Comparison of ENCODE assay signal across 21 mouse cellular contexts in genomic region chr6:134535169-134535568, GRCm38 (mm10). TPM values are rescaled to one million over a fixed set of nuclear protein-coding genes. Genes with fewer than 3 reads are reported as not detected.
A peak's percentile ranks its signal among the peaks of the same experiment; 100 is the strongest.
DNase-seq lines count a peak whose midpoint lies in the region; ATAC-seq and TF ChIP-seq lines count a peak whose summit lies in the region.
"Had no signal": no experiment of that assay in that cellular context is flagged by ENCODE, and none has a peak within 500 bp of the region (broad histone marks: within the 10 kb centered on the region; RNA-seq: fewer than 3 reads in every experiment).

No protein-coding gene starts in this region.

- TF ChIP-seq CTCF in heart, adult 2 months (IDR thresholded peaks at IDR 0.05): no peak

- TF ChIP-seq EP300 in heart, adult 2 months (IDR thresholded peaks at IDR 0.05; ENCODE audit: insufficient read depth, low read depth, low read length): no peak

- H3K4me3 ChIP-seq in heart, adult 2 months: no peak overlapping the region
- H3K4me3 ChIP-seq in kidney, embryonic 15.5 days (replicated peaks): no peak overlapping the region
- H3K4me3 ChIP-seq in lung, embryonic 15.5 days: no peak overlapping the region
- H3K4me3 ChIP-seq: embryonic facial prominence, embryonic 12.5 days; erythroblast, embryonic 14.5 days; forebrain, embryonic 15.5 days; liver, embryonic 15.5 days; midbrain, embryonic 12.5 days; neural tube, embryonic 12.5 days had no signal

- 63% methylated on average over 7 of the region's 7 CpGs for WGBS in heart, adult 2 months
- WGBS in kidney, embryonic 15.5 days: 42% methylated on average over 7 of the region's 7 CpGs
- WGBS in lung, embryonic 15.5 days: 49% methylated on average over 7 of the region's 7 CpGs

- no peak overlapping the region for H3K4me2 ChIP-seq in kidney, embryonic 15.5 days
- no peak overlapping the region for H3K4me2 ChIP-seq in lung, embryonic 15.5 days
- H3K4me2 ChIP-seq: embryonic facial prominence, embryonic 12.5 days; forebrain, embryonic 15.5 days; hindbrain, embryonic 14.5 days; liver, embryonic 15.5 days; midbrain, embryonic 12.5 days; neural tube, embryonic 12.5 days had no signal

- intact Hi-C loops in heart, adult 2 months (cut with DNase I): no loop called here
- intact Hi-C loops in heart, postnatal 10 days (cut with DNase I): no loop called here

- no peaks in the 10 kb centered on the region for H3K9me3 ChIP-seq in kidney, embryonic 15.5 days (replicated peaks)
- H3K9me3 ChIP-seq in lung, embryonic 15.5 days: no peaks in the 10 kb centered on the region
- H3K9me3 ChIP-seq: forebrain, embryonic 15.5 days; liver, embryonic 15.5 days; neural tube, embryonic 12.5 days had no signal

- H3K36me3 ChIP-seq in heart, adult 2 months (ENCODE audit: control insufficient read depth, insufficient read depth, low read length): peaks cover 2% of the 10 kb centered on the region
- peaks cover 12% of the 10 kb centered on the region for H3K36me3 ChIP-seq in kidney, embryonic 15.5 days
- no peaks in the 10 kb centered on the region for H3K36me3 ChIP-seq in lung, embryonic 15.5 days
- H3K36me3 ChIP-seq: forebrain, embryonic 15.5 days; liver, embryonic 15.5 days; midbrain, embryonic 12.5 days had no signal

- H3K9ac ChIP-seq in heart, adult 2 months (ENCODE audit: low read depth, low read length): no peak overlapping the region
- no peak overlapping the region for H3K9ac ChIP-seq in kidney, embryonic 15.5 days
- H3K9ac ChIP-seq in lung, embryonic 15.5 days: no peak overlapping the region
- H3K9ac ChIP-seq: embryonic facial prominence, embryonic 12.5 days; forebrain, embryonic 15.5 days; hindbrain, embryonic 14.5 days; liver, embryonic 15.5 days; midbrain, embryonic 12.5 days; neural tube, embryonic 12.5 days had no signal

- no peak for TF ChIP-seq POLR2A in heart, adult 2 months (IDR thresholded peaks at IDR 0.05; ENCODE audit: insufficient read depth, low read depth, low read length)

- H3K79me2 ChIP-seq in heart, adult 2 months (replicated peaks; ENCODE audit: control insufficient read depth, insufficient read depth, low read length): peaks cover 8% of the 10 kb centered on the region

- peak; percentile 61; the same call in 1 of the 2 replicates for ATAC-seq in kidney, embryonic 15.5 days (replicated peaks; ENCODE audit: low FRiP score)
- no peak for ATAC-seq in lung, embryonic 15.5 days (ENCODE audit: borderline replicate concordance, extremely low read depth, low FRiP score, low TSS enrichment)
- ATAC-seq: forebrain, embryonic 15.5 days; intestine, embryonic 16.5 days had no signal

- no peaks in the 10 kb centered on the region for H3K27me3 ChIP-seq in heart, adult 2 months (ENCODE audit: control insufficient read depth, insufficient read depth, low read length)
- no peaks in the 10 kb centered on the region for H3K27me3 ChIP-seq in kidney, embryonic 15.5 days
- H3K27me3 ChIP-seq in lung, embryonic 15.5 days: no peaks in the 10 kb centered on the region
- H3K27me3 ChIP-seq: CH12.LX; embryonic facial prominence, embryonic 12.5 days; forebrain, embryonic 15.5 days; liver, embryonic 15.5 days; midbrain, embryonic 12.5 days; neural tube, embryonic 12.5 days had no signal

- DNase-seq in heart, adult 2 months: no peak
- no peak for DNase-seq in heart, postnatal 10 days
- DNase-seq in kidney, postnatal 10 days: no peak
- DNase-seq in lung, postnatal 4 days: no peak
- DNase-seq in ZHBTc4 (ENCODE audit: low read depth, low spot score): peak; percentile 29
- DNase-seq in thymus, postnatal 36 days: no peak
- DNase-seq: adrenal gland, adult 2 months; cerebellum, adult 8-10 months; kidney, postnatal 4 days; thymus, postnatal 25 days had no signal

- H3K4me1 ChIP-seq in heart, adult 2 months (ENCODE audit: control insufficient read depth, insufficient read depth, low read length): peaks cover 3% of the 10 kb centered on the region
- H3K4me1 ChIP-seq in kidney, embryonic 15.5 days: peaks cover 27% of the 10 kb centered on the region
- H3K4me1 ChIP-seq in lung, embryonic 15.5 days: peaks cover 11% of the 10 kb centered on the region; the same call in 1 of the 2 replicates
- H3K4me1 ChIP-seq: neural tube, embryonic 12.5 days had no signal

- H3K27ac ChIP-seq in heart, adult 2 months: peak overlapping the region; percentile 4; the same call in 1 of the 2 replicates
- H3K27ac ChIP-seq in kidney, embryonic 15.5 days: peak overlapping the region; percentile 61
- H3K27ac ChIP-seq in lung, embryonic 15.5 days: peak overlapping the region; percentile 32
- H3K27ac ChIP-seq: embryonic facial prominence, embryonic 12.5 days; forebrain, embryonic 15.5 days; hindbrain, embryonic 14.5 days; liver, embryonic 15.5 days; midbrain, embryonic 12.5 days; neural tube, embryonic 12.5 days had no signal

RNA-seq across cellular contexts. Expression of gene Lrp6, which starts 31.6 kb away (rescaled TPM):
- 10 to 100 TPM; 48.7 to 50.0 TPM for total RNA-seq in heart, adult 2 months (2021)
- 16.5 and 30.6 TPM in 2 replicates for polyA plus RNA-seq in heart, adult 2 months (2012; rRNA removed)
- 10 to 100 TPM; 53.4 to 57.0 TPM for total RNA-seq in heart, postnatal 10 days (2021)
- polyA plus RNA-seq in kidney, embryonic 15.5 days (2015; fragmentation: Nextera tagmentation; extraction: Ambion mirVana): 34.5 and 37.5 TPM in 2 replicates
- polyA plus RNA-seq in lung, embryonic 15.5 days (2015; fragmentation: Nextera tagmentation; extraction: Ambion mirVana): 22.3 and 24.7 TPM in 2 replicates

Comparison
In these comparisons a context has a peak if more than half of its experiments do, and no peak if none do; other contexts are left out.
1. H3K27ac ChIP-seq: peak in every context shown above with its lines; median percentile 61 in kidney, embryonic 15.5 days; 32 in lung, embryonic 15.5 days; 4 in heart, adult 2 months.